Mouse (Mus musculus) midbrain, embryonic 12.5 days (tissue): ENCODE results near the gene Ube4b. TPM values are rescaled to one million over a fixed set of nuclear protein-coding genes. Genes with fewer than 3 reads are reported as not detected.
A peak's percentile ranks its signal among the peaks of the same experiment; 100 is the strongest.

ENCODE experiments used
- ATAC-seq: fragments of 200-750 bp; cut with Nextera tagmentation; 2 replicates; pipeline ENCODE4 v1.8.0; 2017; ENCODE audit warnings: low read depth, moderate TSS enrichment, moderate library complexity; ENCODE audit not compliant: low FRiP score
- H3K27ac ChIP-seq: fragments of 300-500 bp; sonication (generic); replicated peaks from 2 replicates; pipeline ENCODE4 v1.5.1; 2016; ENCODE audit warnings: mild to moderate bottlenecking
- H3K27me3 ChIP-seq: fragments of 300-500 bp; sonication (generic); 2 replicates; pipeline ENCODE4 v1.6.1; 2016; ENCODE audit warnings: mild to moderate bottlenecking
- H3K36me3 ChIP-seq: fragments of 300-500 bp; sonication (generic); 2 replicates; pipeline ENCODE4 v1.6.1; 2016
- H3K4me1 ChIP-seq: fragments of 300-500 bp; sonication (generic); 2 replicates; pipeline ENCODE4 v1.6.1; 2016
- H3K4me2 ChIP-seq: fragments of 300-500 bp; sonication (generic); replicated peaks from 2 replicates; pipeline ENCODE4 v1.6.1; 2016; ENCODE audit warnings: mild to moderate bottlenecking, moderate library complexity
- H3K4me3 ChIP-seq: fragments of 300-500 bp; sonication (generic); 2 replicates; pipeline ENCODE4 v1.5.1; 2016; ENCODE audit warnings: mild to moderate bottlenecking
- H3K9ac ChIP-seq: fragments of 300-500 bp; sonication (generic); replicated peaks from 2 replicates; pipeline ENCODE4 v1.6.1; 2016; ENCODE audit warnings: mild to moderate bottlenecking, moderate library complexity
- H3K9me3 ChIP-seq: fragments of 300-500 bp; sonication (generic); 2 replicates; pipeline ENCODE4 v1.6.1; 2016; ENCODE audit warnings: mild to moderate bottlenecking
- WGBS: fragments of 180-500 bp; shearing (Covaris S2); methylation state at CpG from one replicate; pipeline ENCODE4 v1.1.7; 2016; 5-methylcytosine and 5-hydroxymethylcytosine counted together
- polyA plus RNA-seq: library from polyadenylated mRNA; unstranded; fragments of >200 nt; fragmentation: Nextera tagmentation; extraction: Ambion mirVana; gene quantifications from 2 replicates; pipeline ENCODE4 v1.2.1, GENCODE M21; 2016

The Ube4b gene
- polyA plus RNA-seq, 1 experiment from 2014 or later: 78.2 TPM

GRCm38 (mm10) chr4:149307596-149308490 is 118.7 kb downstream of the Ube4b start, which contains the start of gene Kif1b:
Kif1b (minus strand) TSS chr4:149307693.
- Histone ChIP-seq H3K4me1 (peaks cover 48% of the 10 kb centered on the region), H3K27me3 (no peaks in the 10 kb centered on the region), H3K9ac (peak within 1 kb of the TSS; percentile 99), H3K27ac (peak within 1 kb of the TSS; percentile 99), H3K9me3 (no peaks in the 10 kb centered on the region), H3K4me3 (peak within 1 kb of the TSS; percentile 100), H3K36me3 (no peaks in the 10 kb centered on the region), H3K4me2 (peak within 1 kb of the TSS; percentile 82)
- 1% methylated on average over 79 of the region's 79 CpGs for WGBS
- peak; percentile 97 for ATAC-seq

GRCm38 (mm10) chr4:149306712-149307595 is 119.6 kb downstream of the Ube4b start:
- peak overlapping the region; percentile 82 for H3K4me2 ChIP-seq
- no peaks in the 10 kb centered on the region for H3K9me3 ChIP-seq
- H3K4me1 ChIP-seq: peaks cover 54% of the 10 kb centered on the region
- WGBS: under 1% methylated on average over 82 of the region's 83 CpGs
- ATAC-seq: peak; percentile 64
- H3K27me3 ChIP-seq: no peaks in the 10 kb centered on the region
- H3K27ac ChIP-seq: peak overlapping the region; percentile 99
- H3K4me3 ChIP-seq: peak overlapping the region; percentile 100
- H3K36me3 ChIP-seq: no peaks in the 10 kb centered on the region
- peak overlapping the region; percentile 99 for H3K9ac ChIP-seq

GRCm38 (mm10) chr4:149305761-149306711 is 120.5 kb downstream of the Ube4b start:
- Histone ChIP-seq H3K4me2 (peak overlapping the region; percentile 82), H3K27ac (peak overlapping the region; percentile 99), H3K4me3 (peak overlapping the region; percentile 100), H3K36me3 (no peaks in the 10 kb centered on the region), H3K9ac (peak overlapping the region; percentile 99), H3K27me3 (no peaks in the 10 kb centered on the region), H3K4me1 (peaks cover 61% of the 10 kb centered on the region), H3K9me3 (no peaks in the 10 kb centered on the region)
- no peak for ATAC-seq
- WGBS: 33% methylated on average over 14 of the region's 14 CpGs

- Histone ChIP-seq H3K4me2 (peak overlapping the region; percentile 22), H3K27ac (no peak overlapping the region), H3K27me3 (no peaks in the 10 kb centered on the region), H3K4me1 (peaks cover 58% of the 10 kb centered on the region), H3K9me3 (no peaks in the 10 kb centered on the region), H3K36me3 (no peaks in the 10 kb centered on the region), H3K9ac (0 out of 2 replicates have a peak overlapping the region, but pooled peaks have one; percentile 6), H3K4me3 (no peak overlapping the region)
- 89% methylated on average over 1 of the region's 1 CpGs for WGBS
- ATAC-seq: no peak
Measured at GRCm38 (mm10) chr4:149304466-149304865, 122.1 kb downstream of the Ube4b start.

GRCm38 (mm10) chr4:149303502-149303901 is 123.0 kb downstream of the Ube4b start:
- Histone ChIP-seq H3K27ac (no peak overlapping the region), H3K36me3 (no peaks in the 10 kb centered on the region), H3K9me3 (no peaks in the 10 kb centered on the region), H3K9ac (no peak overlapping the region), H3K4me2 (0 out of 2 replicates have a peak overlapping the region, but pooled peaks have one; percentile 9), H3K4me3 (no peak overlapping the region), H3K27me3 (no peaks in the 10 kb centered on the region), H3K4me1 (peaks cover 48% of the 10 kb centered on the region)
- ATAC-seq: no peak
- 61% methylated on average over 5 of the region's 5 CpGs for WGBS

- no peaks in the 10 kb centered on the region for H3K27me3 ChIP-seq
- H3K9me3 ChIP-seq: no peaks in the 10 kb centered on the region
- no peaks in the 10 kb centered on the region for H3K36me3 ChIP-seq
- H3K4me1 ChIP-seq: peaks cover 45% of the 10 kb centered on the region
- ATAC-seq: no peak
- H3K9ac ChIP-seq: no peak overlapping the region
- no peak overlapping the region for H3K4me3 ChIP-seq
- no peak overlapping the region; the same call in 1 of the 2 replicates for H3K4me2 ChIP-seq
- 83% methylated on average over 5 of the region's 5 CpGs for whole genome bisulfite sequencing
- no peak overlapping the region for H3K27ac ChIP-seq
Measured at GRCm38 (mm10) chr4:149302751-149303150, 123.8 kb downstream of the Ube4b start.

- H3K27ac ChIP-seq: no peak overlapping the region
- no peak overlapping the region for H3K4me2 ChIP-seq
- no peak for ATAC-seq
- 52% methylated on average over 3 of the region's 3 CpGs for whole genome bisulfite sequencing
- no peak overlapping the region for H3K4me3 ChIP-seq
- H3K27me3 ChIP-seq: no peaks in the 10 kb centered on the region
- H3K9me3 ChIP-seq: no peaks in the 10 kb centered on the region
- H3K9ac ChIP-seq: no peak overlapping the region
- H3K36me3 ChIP-seq: no peaks in the 10 kb centered on the region
- peaks cover 48% of the 10 kb centered on the region for H3K4me1 ChIP-seq
Measured at GRCm38 (mm10) chr4:149302136-149302535, 124.4 kb downstream of the Ube4b start.

- 92% methylated on average over 2 of the region's 2 CpGs for WGBS
- Histone ChIP-seq H3K4me3 (no peak overlapping the region), H3K27me3 (no peaks in the 10 kb centered on the region), H3K27ac (no peak overlapping the region), H3K9me3 (no peaks in the 10 kb centered on the region), H3K4me1 (peaks cover 16% of the 10 kb centered on the region), H3K36me3 (peaks cover 6% of the 10 kb centered on the region; the same call in 1 of the 2 replicates), H3K4me2 (no peak overlapping the region), H3K9ac (no peak overlapping the region)
- no peak for ATAC-seq
Measured at GRCm38 (mm10) chr4:149296501-149296900, 130.0 kb downstream of the Ube4b start.

GRCm38 (mm10) chr4:149292984-149293383 is 133.6 kb downstream of the Ube4b start:
- Histone ChIP-seq H3K27ac (no peak overlapping the region), H3K4me1 (peaks cover 13% of the 10 kb centered on the region), H3K9me3 (no peaks in the 10 kb centered on the region), H3K9ac (no peak overlapping the region), H3K4me2 (no peak overlapping the region), H3K36me3 (peaks cover 32% of the 10 kb centered on the region), H3K4me3 (no peak overlapping the region), H3K27me3 (no peaks in the 10 kb centered on the region)
- WGBS: 87% methylated on average over 5 of the region's 5 CpGs
- ATAC-seq: no peak

GRCm38 (mm10) chr4:149291061-149291460 is 135.5 kb downstream of the Ube4b start:
- ATAC-seq: no peak
- peaks cover 14% of the 10 kb centered on the region for H3K4me1 ChIP-seq
- no peak overlapping the region for H3K9ac ChIP-seq
- H3K4me2 ChIP-seq: no peak overlapping the region
- WGBS: 86% methylated on average over 9 of the region's 9 CpGs
- H3K9me3 ChIP-seq: no peaks in the 10 kb centered on the region
- H3K4me3 ChIP-seq: no peak overlapping the region
- no peaks in the 10 kb centered on the region for H3K27me3 ChIP-seq
- peaks cover 39% of the 10 kb centered on the region for H3K36me3 ChIP-seq
- no peak overlapping the region for H3K27ac ChIP-seq

- Histone ChIP-seq H3K27ac (no peak overlapping the region), H3K4me3 (no peak overlapping the region), H3K9ac (no peak overlapping the region), H3K36me3 (peaks cover 39% of the 10 kb centered on the region), H3K4me1 (peaks cover 11% of the 10 kb centered on the region), H3K9me3 (no peaks in the 10 kb centered on the region), H3K4me2 (no peak overlapping the region), H3K27me3 (no peaks in the 10 kb centered on the region)
- ATAC-seq: no peak
- WGBS: 88% methylated on average over 7 of the region's 7 CpGs
Measured at GRCm38 (mm10) chr4:149290157-149290750, 136.3 kb downstream of the Ube4b start.
